Mouse (Mus musculus) subcutaneous adipose tissue, adult 2 months (tissue): ENCODE results near the gene Enpp7. TPM values are rescaled to one million over a fixed set of nuclear protein-coding genes. Genes with fewer than 3 reads are reported as not detected.

Experiments
- polyA plus RNA-seq: library from polyadenylated mRNA; depleted of rRNA; stranded (reverse); fragments of >200 nt; gene quantifications from 2 replicates; pipeline ENCODE4 v1.2.3, GENCODE M21; 2012; ENCODE audit warnings: low replicate concordance; rRNA removed

The Enpp7 gene
- polyA plus RNA-seq, result not detected in 2 replicates

DNA sequence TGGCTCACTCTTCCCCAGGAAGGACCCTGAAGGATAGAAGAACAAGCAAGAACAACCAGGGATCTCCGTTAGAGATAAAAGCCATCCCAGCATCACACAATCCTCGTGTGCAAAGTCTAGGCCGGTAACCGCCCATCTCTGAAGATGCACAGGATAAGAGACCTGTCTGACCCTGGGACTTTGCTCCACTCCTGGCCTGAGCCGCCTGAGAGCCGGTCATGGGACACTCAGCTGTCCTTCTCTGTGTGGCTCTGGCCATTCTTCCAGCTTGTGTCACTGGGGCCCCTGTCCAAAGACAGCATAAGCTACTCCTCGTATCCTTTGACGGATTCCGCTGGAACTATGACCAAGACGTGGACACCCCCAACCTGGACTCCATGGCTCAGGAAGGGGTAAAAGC, at the start of gene Enpp7:
Gene Enpp7, plus strand, starts transcription at position 190 of the 400 bp plus-strand sequence.

GRCm38 (mm10) chr11:119022895-119023615, 35.1 kb downstream of the Enpp7 start, which contains the start of gene Cbx2:
Gene Cbx2 (plus strand): TSS chr11:119022962.

DNA sequence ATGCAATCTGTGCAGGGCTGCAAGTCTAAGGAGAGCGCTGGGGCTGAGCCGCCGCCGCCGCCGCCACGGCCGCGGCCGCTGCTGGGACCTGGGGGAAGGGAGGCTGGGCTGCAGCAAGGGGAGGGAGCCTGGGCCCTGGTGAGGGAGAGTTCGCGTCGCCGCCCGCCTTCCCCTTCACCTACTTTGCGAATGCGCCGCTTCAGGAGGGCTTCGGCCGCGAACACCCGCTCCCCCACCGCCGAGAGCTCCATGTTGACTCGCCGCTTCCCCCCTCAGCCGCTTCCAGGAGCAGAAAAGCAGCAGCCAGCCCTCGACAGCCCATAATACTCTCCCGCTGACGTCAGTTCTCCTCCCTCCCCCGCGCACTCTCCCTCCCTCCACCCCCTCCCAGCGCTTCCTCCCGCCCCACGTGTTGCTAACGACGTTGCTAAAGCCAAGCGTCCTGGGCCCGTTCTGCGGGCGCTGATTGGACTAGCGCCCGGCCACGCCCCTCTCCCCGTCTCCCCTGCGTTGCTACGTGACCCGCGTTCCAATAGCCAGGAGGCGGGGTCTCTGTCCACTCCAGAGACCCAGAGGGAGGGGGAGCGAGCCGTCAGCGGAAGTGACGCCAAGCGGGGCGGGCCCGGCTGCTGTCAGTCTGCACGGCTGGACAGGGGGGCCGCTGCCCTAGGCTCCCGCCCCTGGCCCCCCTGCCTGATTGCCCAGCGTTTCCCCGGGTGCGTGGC, 52.8 kb downstream of the Enpp7 start, which contains the start of gene Cbx8:
Gene Cbx8, minus strand, starts transcription at position 370 of the 725 bp plus-strand sequence.

Other genes with a start within 250 kb of the Enpp7 start
- 3.1 TPM in 1 of 2 replicates, not detected in the other for gene Rbfox3, start 76.6 kb upstream of the Enpp7 start, polyA plus RNA-seq
- gene Cbx2, start 34.8 kb downstream of the Enpp7 start, polyA plus RNA-seq, result 3.0 and 8.5 TPM in 2 replicates
- 5.0 and 7.1 TPM in 2 replicates for gene Cbx8, start 52.8 kb downstream of the Enpp7 start, polyA plus RNA-seq
- 12.5 and 16.2 TPM in 2 replicates for gene Cbx4, start 98.0 kb downstream of the Enpp7 start, polyA plus RNA-seq
- gene Tbc1d16, start 240.3 kb downstream of the Enpp7 start, polyA plus RNA-seq, result 11.2 and 26.1 TPM in 2 replicates
- gene Ccdc40, start 240.4 kb downstream of the Enpp7 start, polyA plus RNA-seq, result 0.20 and 1.8 TPM in 2 replicates